Mouse (Mus musculus) c-Kit-positive CD71-positive TER-119-positive erythroid progenitor cells, embryonic 14.5 days (primary cell): Measurements from ENCODE around the gene D11Wsu47e.

Experiments used
- DNase-seq: peaks from one replicate; pipeline ENCODE4 v3.0.0-alpha.2; 2013; ENCODE audit warnings: low spot score

D11Wsu47e gene

DNA sequence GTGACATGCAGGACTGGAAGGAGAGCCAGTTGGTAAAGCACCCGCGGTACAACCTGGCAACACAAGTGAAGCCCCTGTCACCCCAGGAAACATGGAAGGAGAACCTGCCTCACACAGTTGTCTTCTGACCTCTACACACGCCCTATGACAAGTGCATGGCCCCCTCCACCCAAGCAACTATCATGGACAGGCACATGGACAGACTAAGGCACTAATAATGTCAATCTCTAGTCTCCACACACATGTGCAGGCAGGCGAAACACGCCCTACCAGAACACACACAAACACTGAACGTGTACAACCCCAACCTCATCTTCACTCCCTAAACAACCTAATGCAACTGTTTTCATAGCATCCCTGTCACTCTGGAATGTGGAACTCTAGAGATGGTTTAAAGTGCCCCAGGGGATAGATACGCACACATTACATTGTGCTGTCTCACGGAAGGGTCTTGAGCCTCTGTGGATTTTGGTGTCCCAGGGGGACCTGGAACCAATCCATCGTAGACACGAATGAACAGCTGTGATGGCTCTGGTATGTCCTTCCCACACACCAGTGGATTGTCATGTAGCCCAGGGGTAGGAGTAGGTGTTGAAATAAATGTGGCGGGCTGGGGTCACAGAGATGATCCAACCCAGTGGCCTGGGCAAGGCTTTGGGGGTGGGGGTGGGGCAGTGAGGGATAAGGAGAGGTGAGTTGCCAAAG lies 52.8 kb downstream of the D11Wsu47e start:
- DNase-seq, result no peak

DNA sequence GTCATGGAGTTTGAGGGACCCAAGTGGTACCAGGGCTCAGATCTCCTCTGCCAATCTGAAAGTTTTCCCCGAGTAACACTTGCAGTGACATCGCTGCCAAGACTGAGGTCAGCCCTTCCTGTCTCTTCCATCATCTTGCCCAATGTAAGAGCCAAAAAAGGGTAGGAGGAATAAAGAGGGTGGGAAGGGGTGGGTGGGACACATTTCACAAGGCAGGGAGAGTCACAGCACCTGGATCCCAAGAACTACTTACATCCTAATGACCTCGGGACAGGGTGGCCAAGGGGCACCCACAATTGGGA lies 53.3 kb downstream of the D11Wsu47e start:
- DNase-seq, result no peak

DNA sequence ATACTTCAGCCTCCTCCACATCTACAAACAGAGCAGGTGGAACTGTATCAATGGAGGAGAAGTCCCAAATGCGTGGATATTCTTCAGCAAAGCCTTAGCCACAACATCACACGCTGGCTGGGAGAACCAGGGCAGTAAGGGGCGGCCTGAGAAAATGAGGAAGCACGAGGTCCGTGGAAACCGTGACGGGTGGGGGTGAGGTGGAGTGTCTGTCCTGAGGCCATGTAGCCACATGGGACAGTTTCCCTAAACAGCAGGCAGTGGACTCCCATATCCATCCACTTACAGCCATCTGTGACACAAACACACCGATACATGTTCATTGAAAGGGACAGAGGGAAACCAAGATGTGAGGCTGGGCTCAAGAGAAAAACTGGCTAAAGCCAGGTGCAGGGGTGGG lies 53.7 kb downstream of the D11Wsu47e start:
- DNase-seq, result no peak

DNA sequence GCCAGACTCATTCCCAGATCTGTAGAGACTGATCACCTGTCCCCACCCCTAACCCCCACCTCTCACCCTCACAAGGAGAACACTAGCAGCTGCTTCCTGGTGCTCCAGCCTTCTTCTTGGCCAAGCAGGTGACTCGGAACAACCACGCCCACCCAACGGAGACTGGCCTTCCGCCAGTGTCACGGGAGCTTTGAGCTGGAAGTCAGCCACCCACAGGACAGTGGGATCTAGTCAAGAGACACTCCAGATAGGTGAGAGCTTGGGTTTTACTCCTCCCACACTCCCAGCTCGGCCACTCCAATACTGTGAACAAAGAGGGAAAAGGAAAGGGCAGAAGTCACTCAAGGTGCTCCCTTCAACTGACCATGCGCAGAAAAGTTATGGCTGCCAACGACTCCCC lies 55.0 kb downstream of the D11Wsu47e start:
- DNase-seq, result no peak

DNA sequence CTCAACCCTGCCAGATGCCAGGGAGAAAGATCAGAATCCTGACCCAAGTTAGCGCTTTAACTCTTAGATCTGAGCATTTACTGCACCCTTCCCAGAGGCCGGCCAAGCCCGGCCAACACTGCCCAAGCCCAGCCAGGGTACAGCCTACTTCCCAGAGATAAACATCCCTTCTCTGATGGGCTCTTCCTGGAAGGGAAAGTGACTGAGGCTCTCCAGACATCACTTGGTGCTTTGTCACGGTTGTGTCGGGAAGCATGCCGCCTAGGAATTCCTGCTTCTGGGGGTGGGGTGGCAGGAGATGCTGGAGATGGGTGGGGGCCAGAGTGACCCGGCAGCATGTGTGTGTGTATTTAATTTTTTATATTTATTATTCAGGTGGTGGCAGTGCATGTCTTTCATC lies 55.9 kb downstream of the D11Wsu47e start:
- DNase-seq, result no peak

DNA sequence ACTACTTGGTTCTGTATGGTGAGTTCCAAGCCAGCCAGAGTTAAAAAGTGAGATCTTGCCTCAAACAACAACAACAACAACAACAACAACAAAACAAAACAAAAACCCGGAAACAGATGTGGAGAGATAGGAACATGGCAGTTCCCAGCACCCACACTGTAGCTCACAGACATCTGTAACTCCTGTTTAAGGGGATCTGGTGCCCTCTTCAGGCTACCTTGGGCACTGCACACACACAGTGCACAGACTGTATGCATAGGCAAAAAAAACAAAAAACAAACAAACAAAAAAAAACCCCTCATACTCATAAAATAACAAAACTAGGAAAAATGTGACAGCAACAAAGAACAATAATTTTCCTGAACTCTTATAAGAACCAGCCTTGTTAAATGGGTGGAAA lies 58.8 kb downstream of the D11Wsu47e start:
- no peak for DNase-seq
